Mouse (Mus musculus): ENCODE results near the gene Tpmt. TPM values are rescaled to one million over a fixed set of nuclear protein-coding genes. Genes with fewer than 3 reads are reported as not detected.
A peak's percentile ranks its signal among the peaks of the same experiment; 100 is the strongest.

The Tpmt gene
- polyA plus RNA-seq, 1 experiment from 2014 or later = 13.4 TPM

DNA sequence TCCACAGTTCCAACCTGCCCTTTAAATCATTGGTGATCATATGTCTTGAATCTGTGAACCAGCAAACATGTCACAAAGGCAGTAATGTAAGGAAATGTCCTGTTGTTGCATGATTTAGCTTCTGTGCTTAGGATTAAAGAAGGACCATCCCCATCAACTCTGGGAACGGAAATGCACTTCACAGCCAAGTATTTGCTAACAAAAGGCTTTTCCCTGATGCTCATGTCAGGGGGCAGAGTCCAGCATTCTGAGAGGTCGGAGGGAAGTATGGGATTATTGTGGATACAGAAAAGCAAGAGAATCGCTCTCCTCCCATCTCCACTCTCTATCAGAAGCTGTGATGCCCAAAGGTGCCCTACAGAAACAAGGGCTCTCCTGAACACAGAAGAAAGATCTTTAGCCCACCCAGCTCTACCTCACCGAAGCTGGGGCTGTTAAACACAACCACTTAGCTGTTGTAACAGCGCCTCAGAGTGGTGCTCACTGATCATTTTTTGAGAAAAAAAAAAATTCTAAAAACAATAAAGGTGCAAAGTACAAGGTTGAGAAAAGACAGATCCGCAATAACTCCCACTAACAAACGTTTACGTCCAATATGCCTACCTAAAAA, 2.4 kb downstream of the Tpmt start:
- Histone ChIP-seq H3K4me2 (peak overlapping the region; percentile 99), H3K4me1 (replicated peaks) (peaks cover 10% of the 10 kb centered on the region), H3K36me3 (no peaks in the 10 kb centered on the region), H3K27me3 (replicated peaks) (no peaks in the 10 kb centered on the region), H3K9me3 (replicated peaks) (no peaks in the 10 kb centered on the region), H3K9ac (no peak overlapping the region), H3K27ac (ENCODE audit: poor library complexity, severe bottlenecking) (no peak overlapping the region), H3K4me3 (no peak overlapping the region)
- WGBS = 54% methylated on average over 8 of the region's 8 CpGs
- no peak for ATAC-seq (ENCODE audit: insufficient number of reproducible peaks, low FRiP score)

DNA sequence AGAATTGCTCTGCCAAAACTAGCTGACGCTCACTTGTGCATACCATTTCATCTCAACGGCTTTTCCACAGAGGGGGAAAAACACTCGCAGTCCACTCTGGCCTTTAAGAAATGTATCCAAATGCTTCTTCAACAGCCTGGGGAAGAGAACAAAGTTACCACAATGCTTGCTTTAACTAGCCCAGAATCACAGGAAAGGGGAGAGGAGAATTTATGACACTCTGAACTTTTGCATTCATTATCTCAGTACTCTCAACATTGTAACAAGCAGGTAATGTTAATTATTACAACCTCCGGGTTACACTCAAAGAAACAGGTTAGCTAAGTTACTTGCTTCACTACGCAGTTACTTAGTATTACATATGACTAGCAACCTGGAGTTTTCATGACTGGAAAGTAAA, 4.5 kb downstream of the Tpmt start:
- Histone ChIP-seq H3K4me2 (no peak overlapping the region), H3K27ac (ENCODE audit: poor library complexity, severe bottlenecking) (no peak overlapping the region), H3K4me3 (no peak overlapping the region), H3K9ac (no peak overlapping the region), H3K9me3 (replicated peaks) (no peaks in the 10 kb centered on the region), H3K4me1 (replicated peaks) (peaks cover 10% of the 10 kb centered on the region), H3K27me3 (replicated peaks) (no peaks in the 10 kb centered on the region), H3K36me3 (no peaks in the 10 kb centered on the region)
- WGBS = 89% methylated on average over 5 of the region's 5 CpGs
- no peak for ATAC-seq (ENCODE audit: insufficient number of reproducible peaks, low FRiP score)

DNA sequence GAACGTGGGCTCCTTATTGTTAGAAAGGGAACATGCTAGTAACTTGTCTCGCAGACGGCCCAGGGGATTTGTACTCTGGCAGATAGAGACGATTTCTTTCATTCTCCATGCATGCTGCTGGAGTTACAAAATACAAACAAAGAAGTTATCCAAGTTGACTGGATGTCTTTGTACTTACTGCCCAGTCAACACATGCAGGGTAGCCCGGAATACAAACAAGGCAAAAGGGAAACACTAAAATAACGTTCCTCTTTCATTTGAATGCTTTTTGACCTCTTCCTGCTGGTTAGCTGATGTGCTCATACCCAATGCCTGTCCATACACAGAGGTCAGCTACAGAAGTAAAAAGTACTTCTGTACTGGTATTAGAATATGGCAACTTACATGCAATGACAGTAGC, 6.6 kb downstream of the Tpmt start:
- WGBS = 81% methylated on average over 6 of the region's 6 CpGs
- ATAC-seq (ENCODE audit: insufficient number of reproducible peaks, low FRiP score) = no peak
- no peak overlapping the region for H3K9ac ChIP-seq

DNA sequence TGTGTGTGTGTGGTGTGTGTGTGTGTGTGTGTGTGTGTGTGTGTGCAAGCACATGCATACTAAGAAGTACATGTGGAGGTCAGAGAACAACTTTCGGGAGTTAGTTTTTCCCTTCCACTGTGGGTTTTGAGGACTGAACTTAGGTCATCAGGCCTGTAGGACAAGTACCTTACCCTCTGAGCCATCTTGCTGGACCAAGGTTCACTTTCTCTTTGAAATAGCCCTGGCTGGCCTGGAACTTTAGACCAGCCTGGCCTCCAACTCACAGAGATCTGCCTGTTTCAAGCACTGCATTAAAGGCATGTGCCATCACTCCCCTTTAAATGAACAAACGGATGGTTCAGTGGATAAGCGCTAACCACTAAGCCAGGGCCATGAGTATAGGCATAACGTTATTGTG, 10.9 kb downstream of the Tpmt start:
- Histone ChIP-seq H3K27ac (ENCODE audit: poor library complexity, severe bottlenecking) (no peak overlapping the region), H3K4me1 (replicated peaks) (peaks cover 10% of the 10 kb centered on the region), H3K4me2 (no peak overlapping the region), H3K4me3 (no peak overlapping the region), H3K9me3 (replicated peaks) (no peaks in the 10 kb centered on the region), H3K9ac (no peak overlapping the region), H3K36me3 (no peaks in the 10 kb centered on the region), H3K27me3 (replicated peaks) (no peaks in the 10 kb centered on the region)
- WGBS = 85% methylated on average over 4 of the region's 4 CpGs
- no peak for ATAC-seq (ENCODE audit: insufficient number of reproducible peaks, low FRiP score)

More for the DNA sequence above, 6.6 kb downstream of the Tpmt start:
- Histone ChIP-seq H3K4me1 (replicated peaks) (peaks cover 7% of the 10 kb centered on the region), H3K27me3 (replicated peaks) (no peaks in the 10 kb centered on the region), H3K27ac (ENCODE audit: poor library complexity, severe bottlenecking) (no peak overlapping the region), H3K4me2 (no peak overlapping the region), H3K9me3 (replicated peaks) (no peaks in the 10 kb centered on the region), H3K36me3 (no peaks in the 10 kb centered on the region), H3K4me3 (no peak overlapping the region)

DNA sequence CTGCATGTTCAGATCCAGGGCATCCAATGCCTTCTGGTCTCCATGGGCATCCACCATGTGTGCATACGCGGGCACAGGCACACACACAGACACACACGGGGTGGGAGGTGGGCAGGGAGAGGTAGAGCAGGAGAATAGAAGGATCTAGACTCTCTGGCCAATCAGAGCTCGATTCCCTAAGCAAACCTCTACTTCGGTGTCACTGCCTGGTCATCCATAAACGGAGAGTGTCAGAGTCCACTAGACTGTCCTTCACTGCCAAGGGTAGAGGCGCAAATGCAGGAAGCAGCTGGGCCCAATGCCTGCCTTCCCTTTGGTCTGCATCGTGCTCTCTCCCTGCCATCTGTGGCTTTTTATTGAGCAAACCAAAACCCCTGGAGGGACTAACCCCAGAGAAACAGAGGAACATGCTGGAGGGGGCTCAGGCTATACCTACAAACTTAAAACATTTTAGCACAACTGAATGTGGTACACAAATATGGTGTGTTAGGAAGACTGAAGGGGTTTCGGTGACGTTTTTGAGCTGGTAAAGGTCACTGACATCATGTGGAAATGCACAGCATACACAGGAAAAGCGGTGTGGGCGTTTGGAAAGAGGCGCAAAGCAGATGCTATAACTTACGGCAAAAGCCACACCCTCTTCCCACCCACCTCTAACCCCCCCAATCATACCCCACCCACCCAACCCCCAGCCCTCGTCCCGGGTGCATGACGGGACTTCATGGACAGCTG, 14.0 kb downstream of the Tpmt start:
- Histone ChIP-seq H3K9me3 (replicated peaks) (no peaks in the 10 kb centered on the region), H3K27me3 (replicated peaks) (no peaks in the 10 kb centered on the region), H3K9ac (no peak overlapping the region), H3K4me1 (replicated peaks) (peaks cover 10% of the 10 kb centered on the region), H3K36me3 (peaks cover 3% of the 10 kb centered on the region; the same call in 1 of the 2 replicates), H3K4me3 (no peak overlapping the region), H3K27ac (ENCODE audit: poor library complexity, severe bottlenecking) (no peak overlapping the region), H3K4me2 (no peak overlapping the region)
- ATAC-seq (ENCODE audit: insufficient number of reproducible peaks, low FRiP score) = no peak
- 85% methylated on average over 17 of the region's 17 CpGs for WGBS

DNA sequence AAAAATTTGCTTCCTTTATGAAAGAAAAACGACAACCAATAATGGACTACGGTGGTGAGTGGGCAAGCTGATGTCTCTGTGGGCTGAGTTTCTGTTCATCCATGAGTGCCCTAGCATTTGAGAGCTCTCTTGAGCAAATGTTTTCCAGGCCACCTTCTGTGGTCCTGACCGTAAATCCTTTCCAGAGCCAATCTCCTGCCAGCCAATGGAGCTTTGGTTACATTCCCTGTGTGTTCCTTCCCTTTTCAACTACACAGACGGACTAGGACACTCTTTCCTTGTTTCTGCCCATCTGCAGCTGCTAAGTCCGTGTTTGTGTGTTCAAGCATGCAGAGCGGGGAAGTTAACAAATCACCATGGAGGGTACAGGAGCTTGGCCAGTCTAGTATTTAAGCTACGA, 23.7 kb downstream of the Tpmt start:
- no peak overlapping the region for H3K4me2 ChIP-seq
- H3K9ac ChIP-seq = no peak overlapping the region
- no peaks in the 10 kb centered on the region for H3K27me3 ChIP-seq (replicated peaks)
- H3K36me3 ChIP-seq = no peaks in the 10 kb centered on the region
- H3K4me1 ChIP-seq (replicated peaks) = no peaks in the 10 kb centered on the region
- no peak overlapping the region for H3K27ac ChIP-seq (ENCODE audit: poor library complexity, severe bottlenecking)
- no peak overlapping the region for H3K4me3 ChIP-seq
- WGBS = 82% methylated on average over 7 of the region's 7 CpGs
- H3K9me3 ChIP-seq (replicated peaks) = no peaks in the 10 kb centered on the region
- ATAC-seq (ENCODE audit: insufficient number of reproducible peaks, low FRiP score) = no peak

DNA sequence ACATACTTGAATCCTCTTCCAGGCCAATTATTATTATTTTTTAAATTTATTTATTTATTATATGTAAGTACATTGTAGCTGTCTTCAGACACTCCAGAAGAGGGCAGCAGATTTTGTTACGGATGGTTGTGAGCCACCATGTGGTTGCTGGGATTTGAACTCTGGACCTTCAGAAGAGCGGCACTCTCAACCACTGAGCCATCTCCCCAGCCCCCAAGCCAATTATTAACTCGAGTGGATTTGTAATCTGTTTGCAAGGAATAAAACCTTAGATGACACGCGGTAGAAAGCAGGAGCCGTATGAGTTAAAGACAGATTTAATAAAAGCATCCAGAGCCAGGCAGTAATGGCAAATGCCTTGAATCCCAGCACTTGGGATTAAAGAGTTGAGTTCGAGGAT, 24.8 kb downstream of the Tpmt start:
- Histone ChIP-seq H3K4me3 (no peak overlapping the region), H3K9me3 (replicated peaks) (no peaks in the 10 kb centered on the region), H3K9ac (no peak overlapping the region), H3K4me1 (replicated peaks) (0 out of 2 replicates have a peak, but pooled peaks cover under 1% of the 10 kb centered on the region), H3K4me2 (no peak overlapping the region), H3K36me3 (no peaks in the 10 kb centered on the region), H3K27ac (ENCODE audit: poor library complexity, severe bottlenecking) (no peak overlapping the region), H3K27me3 (replicated peaks) (no peaks in the 10 kb centered on the region)
- ATAC-seq (ENCODE audit: insufficient number of reproducible peaks, low FRiP score) = no peak
- 83% methylated on average over 7 of the region's 7 CpGs for WGBS

DNA sequence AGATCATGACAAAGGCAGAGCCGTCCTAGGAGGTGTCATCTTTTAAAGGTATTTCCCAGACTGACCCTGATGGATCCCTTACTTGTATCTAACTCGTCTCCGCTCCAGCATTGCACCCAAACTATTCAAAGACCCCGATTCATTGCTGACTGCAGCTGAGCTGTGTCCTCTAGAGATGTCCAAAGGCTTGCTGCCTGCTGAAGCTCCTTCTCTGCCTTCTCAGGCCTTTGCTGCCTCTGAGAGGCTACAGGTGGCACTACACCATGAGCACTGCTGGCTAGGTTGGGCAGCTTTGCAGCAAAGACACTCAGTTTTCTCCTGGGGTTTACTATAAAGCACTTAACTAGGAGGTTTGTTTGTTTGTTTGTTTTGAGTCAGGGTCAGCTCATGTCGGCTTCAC, 27.3 kb downstream of the Tpmt start:
- H3K4me2 ChIP-seq = no peak overlapping the region
- no peak overlapping the region for H3K9ac ChIP-seq
- no peaks in the 10 kb centered on the region for H3K27me3 ChIP-seq (replicated peaks)
- 34% methylated on average over 5 of the region's 5 CpGs for WGBS
- H3K36me3 ChIP-seq = no peaks in the 10 kb centered on the region
- H3K4me3 ChIP-seq = no peak overlapping the region
- no peaks in the 10 kb centered on the region for H3K9me3 ChIP-seq (replicated peaks)
- no peak overlapping the region for H3K27ac ChIP-seq (ENCODE audit: poor library complexity, severe bottlenecking)
- peaks cover 12% of the 10 kb centered on the region for H3K4me1 ChIP-seq (replicated peaks)
- no peak for ATAC-seq (ENCODE audit: insufficient number of reproducible peaks, low FRiP score)

DNA sequence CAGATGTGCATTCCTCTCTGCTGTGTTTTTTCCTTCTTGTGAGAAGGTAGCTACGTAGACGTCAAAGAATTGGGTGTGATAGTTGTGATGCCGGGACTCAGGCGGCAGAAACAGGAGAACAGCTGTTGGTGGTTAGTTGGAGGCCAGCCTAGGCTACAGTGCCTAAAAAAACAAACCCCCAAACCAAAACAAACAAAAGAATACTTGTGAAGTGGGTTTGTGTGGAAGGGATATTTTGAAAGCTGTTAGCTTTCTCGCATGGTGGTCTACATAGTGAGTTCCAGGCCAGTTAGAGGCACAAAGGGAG, 29.4 kb downstream of the Tpmt start:
- Histone ChIP-seq H3K4me3 (peak overlapping the region; percentile 62; the same call in 1 of the 2 replicates), H3K9ac (no peak overlapping the region), H3K36me3 (peaks cover 4% of the 10 kb centered on the region; the same call in 1 of the 2 replicates), H3K27ac (ENCODE audit: poor library complexity, severe bottlenecking) (no peak overlapping the region), H3K27me3 (replicated peaks) (no peaks in the 10 kb centered on the region), H3K9me3 (replicated peaks) (peaks cover 8% of the 10 kb centered on the region), H3K4me1 (replicated peaks) (peaks cover 12% of the 10 kb centered on the region), H3K4me2 (peak overlapping the region; percentile 98)
- 64% methylated on average over 5 of the region's 5 CpGs for WGBS
- ATAC-seq (ENCODE audit: insufficient number of reproducible peaks, low FRiP score) = no peak

DNA sequence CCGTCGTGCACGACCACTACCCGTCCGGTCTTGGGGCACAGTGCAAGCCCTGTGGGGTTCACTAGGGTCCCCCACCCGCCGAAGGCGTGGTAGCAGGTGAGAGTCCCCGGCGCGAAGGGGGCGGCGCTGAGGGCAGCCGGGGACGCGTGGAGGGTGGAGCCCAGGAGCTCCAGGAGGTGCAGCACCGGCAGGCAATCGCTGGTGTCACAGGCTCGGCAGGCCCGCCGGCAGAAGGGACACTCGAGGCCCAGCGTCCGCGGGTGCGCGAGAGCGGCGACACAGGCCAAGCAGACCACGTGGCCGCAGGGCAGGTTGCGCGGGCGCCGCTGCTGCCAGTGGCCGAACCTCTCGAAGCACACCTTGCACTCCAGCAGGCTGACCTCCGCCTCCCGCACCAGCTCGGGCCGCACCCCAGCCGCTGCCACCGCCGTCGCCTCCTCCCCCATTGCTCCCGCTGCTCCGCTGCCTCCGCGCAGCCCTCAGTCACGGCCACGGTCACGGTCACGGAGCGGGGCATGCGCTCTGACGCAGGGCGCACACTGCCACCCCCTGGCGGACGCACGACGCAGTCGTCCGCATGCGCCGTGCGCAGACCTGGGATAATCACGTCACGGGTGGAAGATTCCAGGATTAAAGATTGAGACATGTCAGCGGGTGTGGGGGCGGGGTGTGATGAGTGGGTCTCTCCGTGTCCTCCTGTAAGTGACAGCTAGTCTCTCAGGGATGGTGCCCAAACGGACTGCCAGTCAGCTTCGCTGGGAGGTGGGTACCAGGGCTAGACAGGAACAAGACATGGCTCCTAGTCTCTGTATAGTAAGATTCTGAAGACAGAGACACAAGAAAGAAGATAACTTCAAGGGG, 30.0 kb downstream of the Tpmt start, which contains the start of gene Nhlrc1:
TSS of gene Nhlrc1 (minus strand) at position 517 of the 861 bp plus-strand sequence.
- peak within 1 kb of the TSS; percentile 98 for H3K4me2 ChIP-seq
- WGBS = 4% methylated on average over 73 of the region's 73 CpGs
- peaks cover 12% of the 10 kb centered on the region for H3K4me1 ChIP-seq (replicated peaks)
- peaks cover 4% of the 10 kb centered on the region; the same call in 1 of the 2 replicates for H3K36me3 ChIP-seq
- peak within 1 kb of the TSS; percentile 62 for H3K4me3 ChIP-seq
- no peaks in the 10 kb centered on the region for H3K27me3 ChIP-seq (replicated peaks)
- ATAC-seq (ENCODE audit: insufficient number of reproducible peaks, low FRiP score) = peak; percentile 76
- H3K9ac ChIP-seq = peak within 1 kb of the TSS; percentile 74; the same call in 1 of the 2 replicates
- peaks cover 14% of the 10 kb centered on the region for H3K9me3 ChIP-seq (replicated peaks)
- no peak within 1 kb of the TSS for H3K27ac ChIP-seq (ENCODE audit: poor library complexity, severe bottlenecking)

DNA sequence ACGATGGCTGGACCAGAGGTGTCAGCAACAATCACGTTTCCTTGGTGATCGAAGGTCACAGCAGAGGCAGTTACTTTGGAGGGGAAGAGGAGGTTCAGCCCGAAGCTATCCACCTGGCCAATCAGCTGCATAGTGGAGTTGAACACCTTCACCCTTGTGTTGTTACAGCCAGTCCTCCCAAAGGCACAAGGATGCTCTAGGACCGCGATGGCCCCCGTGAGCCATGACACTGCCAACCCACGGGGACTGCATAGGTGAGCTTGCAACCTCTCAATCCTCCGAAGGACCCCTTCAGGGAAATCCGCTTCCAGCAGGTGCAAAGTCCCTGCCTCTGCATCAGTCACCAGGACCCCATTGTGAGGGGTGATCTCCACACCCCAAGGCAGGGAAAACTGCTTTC, 30.8 kb downstream of the Tpmt start:
- ATAC-seq (ENCODE audit: insufficient number of reproducible peaks, low FRiP score) = 0 out of 2 replicates have a peak, but pooled peaks have one; percentile 5
- WGBS = 58% methylated on average over 10 of the region's 10 CpGs
- Histone ChIP-seq H3K4me2 (peak overlapping the region; percentile 98), H3K4me3 (peak overlapping the region; percentile 62), H3K4me1 (replicated peaks) (peaks cover 12% of the 10 kb centered on the region), H3K27me3 (replicated peaks) (no peaks in the 10 kb centered on the region), H3K9me3 (replicated peaks) (peaks cover 19% of the 10 kb centered on the region), H3K27ac (ENCODE audit: poor library complexity, severe bottlenecking) (no peak overlapping the region), H3K36me3 (peaks cover 4% of the 10 kb centered on the region; the same call in 1 of the 2 replicates), H3K9ac (no peak overlapping the region)

All from heart, embryonic 12.5 days (tissue).